Mouse (Mus musculus) MEL (cell line): ENCODE results near the gene Eml5. TPM values are rescaled to one million over a fixed set of nuclear protein-coding genes. Genes with fewer than 3 reads are reported as not detected.
A peak's percentile ranks its signal among the peaks of the same experiment; 100 is the strongest.

Experiments used
- DNase-seq: peaks from one replicate; pipeline ENCODE4 v3.0.0; 2011; ENCODE audit warnings: low read depth, low spot score
- H3K27ac ChIP-seq: 2 replicates; pipeline ENCODE4 v1.5.1; 2012; ENCODE audit warnings: low read depth, mild to moderate bottlenecking, control low read depth, low read length, moderate library complexity; ENCODE audit not compliant: control insufficient read depth
- H3K27me3 ChIP-seq, 2 experiments: fragments of 150-350 bp in 1 of 2; sonication (generic) in 1 of 2; 2 replicates each; pipeline ENCODE4 v1.6.1; 2012; ENCODE audit warnings: low read length in 2 of 2, mild to moderate bottlenecking in 2 of 2, improper control_type of control experiment in 1 of 2, moderate library complexity in 1 of 2; ENCODE audit not compliant: insufficient read depth in 2 of 2, control insufficient read depth in 1 of 2
- H3K36me3 ChIP-seq, 2 experiments: 2 replicates each; pipeline ENCODE4 v1.6.1; 2012 to 2014; ENCODE audit warnings: low read length in 2 of 2, improper control_type of control experiment in 1 of 2, inconsistent platforms in 1 of 2, mild to moderate bottlenecking in 1 of 2; ENCODE audit not compliant: insufficient read depth in 2 of 2, control insufficient read depth in 1 of 2
- H3K4me1 ChIP-seq, 2 experiments: fragments of 150-350 bp in 1 of 2; sonication (generic) in 1 of 2; 2 replicates each; pipeline ENCODE4 v1.6.1; 2012; ENCODE audit warnings: low read length in 2 of 2, improper control_type of control experiment in 1 of 2, mild to moderate bottlenecking in 1 of 2; ENCODE audit not compliant: insufficient read depth in 2 of 2, control insufficient read depth in 1 of 2
- H3K4me3 ChIP-seq, 2 experiments: fragments of 150-350 bp in 1 of 2; sonication (generic) in 1 of 2; 2 replicates each; pipeline ENCODE4 v1.5.1; 2012; ENCODE audit warnings: low read depth in 2 of 2, low read length in 2 of 2, mild to moderate bottlenecking in 2 of 2, moderate library complexity in 2 of 2, control low read depth in 1 of 2, improper control_type of control experiment in 1 of 2; ENCODE audit not compliant: control insufficient read depth in 1 of 2, insufficient read depth in 1 of 2
- H3K79me2 ChIP-seq: 2 replicates; pipeline ENCODE4 v1.6.1; 2012; ENCODE audit warnings: mild to moderate bottlenecking, low read length, moderate library complexity; ENCODE audit not compliant: control insufficient read depth, poor library complexity, insufficient read depth
- H3K9ac ChIP-seq: 2 replicates; pipeline ENCODE4 v1.6.1; 2012; ENCODE audit warnings: low read depth, mild to moderate bottlenecking, control low read depth, low read length, moderate library complexity; ENCODE audit not compliant: control insufficient read depth, poor library complexity, severe bottlenecking
- H3K9me3 ChIP-seq: fragments of 150-350 bp; sonication (generic); replicated peaks from 2 replicates; pipeline ENCODE4 v1.6.1; 2012; ENCODE audit warnings: mild to moderate bottlenecking, low read length, improper control_type of control experiment, moderate library complexity; ENCODE audit not compliant: insufficient read depth
- ETS1 ChIP-seq: IDR thresholded peaks from 2 replicates; pipeline ENCODE4 v1.6.1; 2012; ENCODE audit warnings: low read depth, mild to moderate bottlenecking, inconsistent platforms, low read length, improper control_type of control experiment, moderate library complexity
- MEF2A ChIP-seq: IDR thresholded peaks from 2 replicates; pipeline ENCODE4 v1.6.1; 2014; ENCODE audit warnings: low read depth, mild to moderate bottlenecking, inconsistent platforms, low read length, improper control_type of control experiment; ENCODE audit not compliant: poor library complexity, insufficient replicate concordance, severe bottlenecking; ENCODE audit errors: extremely low read depth
- MXI1 ChIP-seq: IDR thresholded peaks from 2 replicates; pipeline ENCODE4 v1.6.1; 2011; ENCODE audit warnings: mild to moderate bottlenecking, low read depth, low read length, improper control_type of control experiment
- NRF1 ChIP-seq: IDR thresholded peaks from 2 replicates; pipeline ENCODE4 v1.6.1; 2014; ENCODE audit warnings: low read depth, mild to moderate bottlenecking, inconsistent platforms, low read length, improper control_type of control experiment, moderate library complexity; ENCODE audit not compliant: poor library complexity, insufficient read depth, severe bottlenecking
- POLR2A ChIP-seq, 2 experiments: IDR thresholded peaks; 2 replicates each; pipeline ENCODE4 v1.6.1; 2011 to 2012; ENCODE audit warnings: low read length in 2 of 2, mild to moderate bottlenecking in 2 of 2, control low read depth in 1 of 2, improper control_type of control experiment in 1 of 2, low read depth in 1 of 2, moderate library complexity in 1 of 2; ENCODE audit not compliant: control insufficient read depth in 1 of 2, insufficient read depth in 1 of 2, poor library complexity in 1 of 2
- POLR2AphosphoS2 ChIP-seq: IDR thresholded peaks from 2 replicates; pipeline ENCODE4 v1.6.1; 2011; ENCODE audit warnings: low read length, improper control_type of control experiment
- RAD21 ChIP-seq: IDR thresholded peaks from 2 replicates; pipeline ENCODE4 v1.6.1; 2011; ENCODE audit warnings: mild to moderate bottlenecking, low read depth, low read length, improper control_type of control experiment
- SIN3A ChIP-seq: IDR thresholded peaks from 2 replicates; pipeline ENCODE4 v1.6.1; 2012; ENCODE audit warnings: low read length, improper control_type of control experiment, inconsistent platforms
- SMC3 ChIP-seq: IDR thresholded peaks from 2 replicates; pipeline ENCODE4 v1.6.1; 2011; ENCODE audit warnings: low read depth, low read length, improper control_type of control experiment
- UBTF ChIP-seq: IDR thresholded peaks from 2 replicates; pipeline ENCODE4 v1.6.1; 2012; ENCODE audit warnings: low read depth, mild to moderate bottlenecking, inconsistent platforms, low read length, improper control_type of control experiment, moderate library complexity, borderline replicate concordance; ENCODE audit not compliant: insufficient read depth
- USF2 ChIP-seq, 2 experiments: IDR thresholded peaks; 2 replicates each; pipeline ENCODE4 v1.6.1; 2011 to 2012; ENCODE audit warnings: improper control_type of control experiment in 2 of 2, low read length in 2 of 2, borderline replicate concordance in 1 of 2, inconsistent platforms in 1 of 2, low read depth in 1 of 2, mild to moderate bottlenecking in 1 of 2; ENCODE audit not compliant: insufficient read depth in 1 of 2
- ZNF384 ChIP-seq: IDR thresholded peaks from 2 replicates; pipeline ENCODE4 v1.6.1; 2012; ENCODE audit warnings: low read depth, mild to moderate bottlenecking, inconsistent platforms, low read length, improper control_type of control experiment
- polyA plus RNA-seq, 2 experiments: library from polyadenylated mRNA; stranded (reverse) in 1 of 2; unstranded in 1 of 2; fragments of >175 nt in 1 of 2; fragments of >200 nt in 1 of 2; gene quantifications; 2 replicates each; pipeline versions ENCODE4 v1.2.1 to v1.2.4; 2012; ENCODE audit warnings: low replicate concordance in 2 of 2, low read depth in 1 of 2; ENCODE audit not compliant: insufficient read length in 2 of 2, insufficient read depth in 1 of 2, missing spikeins in 1 of 2
- total RNA-seq: library from RNA; depleted of rRNA; stranded (reverse); fragments of 300-350 nt; gene quantifications from 2 replicates; pipeline ENCODE4 v1.2.3, GENCODE M21; 2012

Gene Eml5
- total and polyA plus RNA-seq, 3 experiments: 4.7 to 13.2 TPM; not detected in 1

DNA sequence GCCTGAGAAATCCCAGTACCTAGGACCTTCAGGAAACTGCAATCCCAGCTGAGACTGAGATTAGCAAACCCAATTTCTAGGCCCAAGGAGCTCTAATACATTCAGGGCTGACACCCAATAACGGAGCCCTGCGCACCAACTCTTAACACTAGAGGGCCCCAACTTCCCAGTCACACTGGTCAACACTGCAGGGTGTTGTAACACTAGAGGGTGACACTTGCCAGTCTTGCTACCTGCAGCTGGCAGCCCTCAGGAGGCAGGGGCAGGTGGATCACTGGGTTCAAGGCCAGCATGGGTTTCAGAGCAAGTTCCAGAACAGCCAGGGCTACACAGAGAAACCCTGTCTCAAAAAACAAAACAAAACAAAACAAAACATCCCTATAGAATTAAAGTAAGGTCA lies 155.2 kb downstream of the Eml5 start (continued):
- TF ChIP-seq MEF2A (no peak), POLR2AphosphoS2 (no peak), MXI1 (peak; percentile 44), POLR2A (IDR thresholded peaks at IDR 0.05; ENCODE audit: control insufficient read depth in 1 of 2, insufficient read depth in 1 of 2, low read depth in 1 of 2, low read length in 2 of 2, poor library complexity in 1 of 2) (no peak), ETS1 (0 out of 2 replicates have a peak, but pooled peaks have one; percentile 16), NRF1 (peak; percentile 51), SIN3A (peak; percentile 75)

DNA sequence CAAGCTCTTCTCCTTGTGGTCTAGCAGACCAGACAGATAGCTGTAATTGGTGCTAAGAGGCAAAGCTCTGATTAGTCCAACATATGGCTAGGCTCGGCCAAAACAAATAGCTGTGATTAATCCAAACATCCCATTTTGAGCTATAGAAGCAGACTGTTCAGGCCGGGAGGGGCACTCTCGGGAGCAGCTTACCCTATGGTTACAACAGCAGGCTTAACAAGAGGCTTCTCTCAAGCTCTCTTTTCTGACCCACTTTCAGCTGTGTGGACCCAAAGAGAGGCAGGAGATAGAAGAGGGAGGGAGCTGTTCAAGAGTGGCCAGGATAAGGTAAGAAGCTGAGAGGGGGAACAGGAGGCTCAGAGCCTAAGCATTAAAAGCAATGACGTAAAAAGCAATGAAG lies 155.7 kb downstream of the Eml5 start:
- Histone ChIP-seq H3K27ac (no peak overlapping the region), H3K27me3 (peaks cover 0 to 2% of the 10 kb centered on the region in 2 experiments; a peak in 1 of 4 replicates), H3K4me1 (peaks cover 2 to 6% of the 10 kb centered on the region in 2 experiments; a peak in 2 of 4 replicates), H3K79me2 (peaks cover 33% of the 10 kb centered on the region), H3K36me3 (peaks cover 0 to 24% of the 10 kb centered on the region in 2 experiments; a peak in 3 of 4 replicates), H3K9ac (no peak overlapping the region), H3K4me3 (no peak overlapping the region), H3K9me3 (no peaks in the 10 kb centered on the region)
- no peak for TF ChIP-seq ZNF384
- TF ChIP-seq UBTF: no peak
- TF ChIP-seq USF2 (IDR thresholded peaks at IDR 0.05; ENCODE audit: borderline replicate concordance in 1 of 2, insufficient read depth in 1 of 2, low read depth in 1 of 2, low read length in 2 of 2): no peak
- TF ChIP-seq SIN3A: no peak
- no peak for DNase-seq

DNA sequence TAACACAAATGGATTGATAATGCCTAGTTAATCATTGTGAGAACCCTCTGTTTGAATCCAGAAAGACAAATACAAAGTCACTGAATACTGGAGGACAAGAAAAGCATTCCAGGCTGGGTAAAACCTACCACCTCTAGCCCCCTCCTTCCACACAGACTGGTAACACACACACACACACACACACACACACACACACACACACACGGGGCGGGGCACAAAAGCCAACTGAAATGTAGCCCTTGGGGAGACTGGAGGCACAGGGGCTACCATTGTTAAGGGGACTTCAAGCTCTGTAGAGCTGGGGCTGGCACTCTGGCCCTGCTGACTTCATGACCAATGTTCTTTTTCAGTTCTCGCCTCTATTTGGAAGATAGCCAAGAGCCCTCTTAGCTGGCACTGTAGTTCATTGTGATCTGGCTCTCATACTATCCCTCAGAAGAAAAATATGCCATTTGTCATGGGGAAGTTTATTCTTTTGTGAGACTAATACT lies 160.2 kb downstream of the Eml5 start:
- H3K4me1 ChIP-seq: no peaks in the 10 kb centered on the region
- no peak overlapping the region for H3K27ac ChIP-seq
- H3K9me3 ChIP-seq: no peaks in the 10 kb centered on the region
- DNase-seq: no peak
- peaks cover 0 to 2% of the 10 kb centered on the region in 2 experiments; a peak in 1 of 4 replicates for H3K27me3 ChIP-seq
- TF ChIP-seq SMC3 (no peak), RAD21 (no peak)
- H3K79me2 ChIP-seq: no peaks in the 10 kb centered on the region
- no peak overlapping the region for H3K4me3 ChIP-seq
- H3K9ac ChIP-seq: no peak overlapping the region
- H3K36me3 ChIP-seq: no peaks in the 10 kb centered on the region
